Mouse (Mus musculus) hindbrain, embryonic 15.5 days (tissue): ENCODE results near the gene Btbd10. TPM values are rescaled to one million over a fixed set of nuclear protein-coding genes. Genes with fewer than 3 reads are reported as not detected.

ENCODE experiments used
- ATAC-seq: fragments of 200-750 bp; cut with Nextera tagmentation; 2 replicates; pipeline ENCODE4 v1.8.0; 2017; ENCODE audit warnings: low read depth, moderate number of reproducible peaks, moderate TSS enrichment; ENCODE audit not compliant: low FRiP score
- H3K27ac ChIP-seq: fragments of 300-500 bp; sonication (generic); replicated peaks from 2 replicates; pipeline ENCODE4 v1.5.1; 2015; ENCODE audit warnings: mild to moderate bottlenecking, inconsistent platforms
- H3K27me3 ChIP-seq: fragments of 300-500 bp; sonication (generic); 2 replicates; pipeline ENCODE4 v1.6.1; 2015; ENCODE audit warnings: control low read depth, inconsistent platforms
- H3K36me3 ChIP-seq: fragments of 300-500 bp; sonication (generic); 2 replicates; pipeline ENCODE4 v1.6.1; 2015; ENCODE audit warnings: control low read depth, inconsistent platforms
- H3K4me1 ChIP-seq: fragments of 300-500 bp; sonication (generic); replicated peaks from 2 replicates; pipeline ENCODE4 v1.6.1; 2015; ENCODE audit warnings: control low read depth, inconsistent platforms
- H3K4me2 ChIP-seq: fragments of 300-500 bp; sonication (generic); 2 replicates; pipeline ENCODE4 v1.6.1; 2015; ENCODE audit warnings: moderate library complexity, mild to moderate bottlenecking, inconsistent platforms
- H3K4me3 ChIP-seq: fragments of 300-500 bp; sonication (generic); 2 replicates; pipeline ENCODE4 v1.5.1; 2015; ENCODE audit warnings: mild to moderate bottlenecking, inconsistent platforms
- H3K9ac ChIP-seq: fragments of 300-500 bp; sonication (generic); 2 replicates; pipeline ENCODE4 v1.6.1; 2015; ENCODE audit warnings: inconsistent platforms
- H3K9me3 ChIP-seq: fragments of 300-500 bp; sonication (generic); 2 replicates; pipeline ENCODE4 v1.6.1; 2016; ENCODE audit warnings: control low read depth, inconsistent platforms
- WGBS: fragments of 180-500 bp; shearing (Covaris S2); methylation state at CpG from one replicate; pipeline ENCODE4 v1.1.7; 2015; 5-methylcytosine and 5-hydroxymethylcytosine counted together
- polyA plus RNA-seq: library from polyadenylated mRNA; unstranded; fragments of >200 nt; fragmentation: Nextera tagmentation; extraction: Ambion mirVana; gene quantifications from 2 replicates; pipeline ENCODE4 v1.2.1, GENCODE M21; 2015

The Btbd10 gene
- polyA plus RNA-seq, 1 experiment from 2014 or later: 75.2 TPM

- WGBS: 89% methylated on average over 1 of the region's 1 CpGs
- peaks cover 5% of the 10 kb centered on the region; the same call in 1 of the 2 replicates for H3K4me1 ChIP-seq
- H3K9me3 ChIP-seq: no peaks in the 10 kb centered on the region
Observed at GRCm38 (mm10) chr7:113349089-113349488, 20.1 kb downstream of the Btbd10 start.

GRCm38 (mm10) chr7:113347694-113348093 lies 21.5 kb downstream of the Btbd10 start:
- no peak for ATAC-seq
- H3K27me3 ChIP-seq: no peaks in the 10 kb centered on the region
- H3K36me3 ChIP-seq: no peaks in the 10 kb centered on the region
- H3K4me3 ChIP-seq: no peak overlapping the region
- H3K9ac ChIP-seq: no peak overlapping the region
- peak overlapping the region; percentile 39 for H3K4me2 ChIP-seq
- H3K9me3 ChIP-seq: no peaks in the 10 kb centered on the region
- H3K27ac ChIP-seq: peak overlapping the region; percentile 66; the same call in 1 of the 2 replicates
- 85% methylated on average over 2 of the region's 2 CpGs for WGBS
- H3K4me1 ChIP-seq: peaks cover 5% of the 10 kb centered on the region; the same call in 1 of the 2 replicates

More at GRCm38 (mm10) chr7:113349089-113349488, 20.1 kb downstream of the Btbd10 start:
- no peak overlapping the region for H3K9ac ChIP-seq
- no peaks in the 10 kb centered on the region for H3K36me3 ChIP-seq
- no peak overlapping the region for H3K4me3 ChIP-seq
- H3K27me3 ChIP-seq: no peaks in the 10 kb centered on the region
- ATAC-seq: no peak
- no peak overlapping the region for H3K27ac ChIP-seq
- no peak overlapping the region for H3K4me2 ChIP-seq

- WGBS: 18% methylated on average over 4 of the region's 4 CpGs
- peak; percentile 88 for ATAC-seq
- 0 out of 2 replicates have a peak overlapping the region, but pooled peaks have one; percentile 1 for H3K9ac ChIP-seq
- peak overlapping the region; percentile 66 for H3K27ac ChIP-seq
- no peaks in the 10 kb centered on the region for H3K9me3 ChIP-seq
- H3K4me2 ChIP-seq: peak overlapping the region; percentile 39
- no peaks in the 10 kb centered on the region for H3K36me3 ChIP-seq
- peaks cover 5% of the 10 kb centered on the region; the same call in 1 of the 2 replicates for H3K4me1 ChIP-seq
- no peaks in the 10 kb centered on the region for H3K27me3 ChIP-seq
- H3K4me3 ChIP-seq: peak overlapping the region; percentile 21
Observed at GRCm38 (mm10) chr7:113347271-113347670, 21.9 kb downstream of the Btbd10 start.

GRCm38 (mm10) chr7:113335250-113335649 lies 33.9 kb downstream of the Btbd10 start:
- no peak overlapping the region for H3K27ac ChIP-seq
- no peak overlapping the region for H3K4me3 ChIP-seq
- no peak overlapping the region for H3K4me2 ChIP-seq
- H3K4me1 ChIP-seq: no peaks in the 10 kb centered on the region
- H3K9ac ChIP-seq: no peak overlapping the region
- no peak for ATAC-seq
- H3K36me3 ChIP-seq: 0 out of 2 replicates have a peak, but pooled peaks cover 3% of the 10 kb centered on the region
- no peaks in the 10 kb centered on the region for H3K27me3 ChIP-seq
- no peaks in the 10 kb centered on the region for H3K9me3 ChIP-seq
- 90% methylated on average over 8 of the region's 8 CpGs for WGBS

- Histone ChIP-seq H3K9me3 (no peaks in the 10 kb centered on the region), H3K27me3 (no peaks in the 10 kb centered on the region), H3K4me1 (no peaks in the 10 kb centered on the region), H3K27ac (no peak overlapping the region), H3K36me3 (0 out of 2 replicates have a peak, but pooled peaks cover 3% of the 10 kb centered on the region), H3K4me2 (no peak overlapping the region), H3K9ac (no peak overlapping the region), H3K4me3 (no peak overlapping the region)
- ATAC-seq: no peak
Observed at GRCm38 (mm10) chr7:113334036-113334435, 35.2 kb downstream of the Btbd10 start.

GRCm38 (mm10) chr7:113320128-113320527 lies 49.1 kb downstream of the Btbd10 start:
- no peaks in the 10 kb centered on the region for H3K4me1 ChIP-seq
- WGBS: 87% methylated on average over 1 of the region's 1 CpGs
- no peak overlapping the region for H3K4me2 ChIP-seq
- no peak overlapping the region for H3K27ac ChIP-seq
- H3K4me3 ChIP-seq: no peak overlapping the region
- H3K36me3 ChIP-seq: peaks cover 30% of the 10 kb centered on the region
- H3K9me3 ChIP-seq: no peaks in the 10 kb centered on the region
- no peak for ATAC-seq
- no peak overlapping the region for H3K9ac ChIP-seq
- no peaks in the 10 kb centered on the region for H3K27me3 ChIP-seq

- 20% methylated on average over 2 of the region's 2 CpGs for WGBS
- ATAC-seq: peak; percentile 66; the same call in 1 of the 2 replicates
Observed at GRCm38 (mm10) chr7:113311784-113312183, 57.4 kb downstream of the Btbd10 start.

GRCm38 (mm10) chr7:113310136-113310535 lies 59.1 kb downstream of the Btbd10 start:
- WGBS: 44% methylated on average over 3 of the region's 3 CpGs
- no peak overlapping the region for H3K4me3 ChIP-seq
- peaks cover 9% of the 10 kb centered on the region for H3K36me3 ChIP-seq
- no peak overlapping the region for H3K9ac ChIP-seq
- no peak overlapping the region for H3K4me2 ChIP-seq
- no peak for ATAC-seq
- H3K4me1 ChIP-seq: no peaks in the 10 kb centered on the region
- no peaks in the 10 kb centered on the region for H3K9me3 ChIP-seq
- H3K27ac ChIP-seq: no peak overlapping the region
- H3K27me3 ChIP-seq: no peaks in the 10 kb centered on the region

More at GRCm38 (mm10) chr7:113311784-113312183, 57.4 kb downstream of the Btbd10 start:
- no peak overlapping the region for H3K4me2 ChIP-seq
- no peak overlapping the region for H3K4me3 ChIP-seq
- H3K4me1 ChIP-seq: no peaks in the 10 kb centered on the region
- H3K27ac ChIP-seq: no peak overlapping the region
- H3K36me3 ChIP-seq: peaks cover 20% of the 10 kb centered on the region
- H3K9me3 ChIP-seq: no peaks in the 10 kb centered on the region
- H3K9ac ChIP-seq: no peak overlapping the region
- H3K27me3 ChIP-seq: no peaks in the 10 kb centered on the region

GRCm38 (mm10) chr7:113297813-113298212 lies 71.4 kb downstream of the Btbd10 start:
- Histone ChIP-seq H3K27ac (no peak overlapping the region), H3K9ac (no peak overlapping the region), H3K27me3 (no peaks in the 10 kb centered on the region), H3K4me2 (no peak overlapping the region), H3K9me3 (no peaks in the 10 kb centered on the region), H3K4me1 (peaks cover 6% of the 10 kb centered on the region; the same call in 1 of the 2 replicates), H3K4me3 (no peak overlapping the region), H3K36me3 (peaks cover 15% of the 10 kb centered on the region)
- WGBS: 93% methylated on average over 4 of the region's 4 CpGs
- no peak for ATAC-seq

GRCm38 (mm10) chr7:113295077-113295890 lies 73.9 kb downstream of the Btbd10 start:
- Histone ChIP-seq H3K9me3 (no peaks in the 10 kb centered on the region), H3K27me3 (no peaks in the 10 kb centered on the region), H3K27ac (no peak overlapping the region), H3K36me3 (peaks cover 7% of the 10 kb centered on the region; the same call in 1 of the 2 replicates), H3K4me3 (no peak overlapping the region), H3K4me1 (peaks cover 6% of the 10 kb centered on the region; the same call in 1 of the 2 replicates), H3K4me2 (no peak overlapping the region), H3K9ac (no peak overlapping the region)
- WGBS: 44% methylated on average over 17 of the region's 17 CpGs
- ATAC-seq: no peak

GRCm38 (mm10) chr7:113294598-113294997 lies 74.6 kb downstream of the Btbd10 start:
- H3K27me3 ChIP-seq: no peaks in the 10 kb centered on the region
- peaks cover 7% of the 10 kb centered on the region; the same call in 1 of the 2 replicates for H3K36me3 ChIP-seq
- no peaks in the 10 kb centered on the region for H3K9me3 ChIP-seq
- no peak overlapping the region for H3K4me3 ChIP-seq
- no peak overlapping the region for H3K9ac ChIP-seq
- peaks cover 6% of the 10 kb centered on the region; the same call in 1 of the 2 replicates for H3K4me1 ChIP-seq
- H3K27ac ChIP-seq: no peak overlapping the region
- no peak for ATAC-seq
- no peak overlapping the region for H3K4me2 ChIP-seq
- WGBS: 91% methylated on average over 6 of the region's 6 CpGs

GRCm38 (mm10) chr7:113292193-113292592 lies 77.0 kb downstream of the Btbd10 start:
- Histone ChIP-seq H3K9me3 (no peaks in the 10 kb centered on the region), H3K9ac (no peak overlapping the region), H3K27ac (no peak overlapping the region), H3K27me3 (no peaks in the 10 kb centered on the region), H3K4me2 (no peak overlapping the region), H3K4me1 (peaks cover 6% of the 10 kb centered on the region; the same call in 1 of the 2 replicates), H3K4me3 (no peak overlapping the region), H3K36me3 (no peaks in the 10 kb centered on the region; the same call in 1 of the 2 replicates)
- WGBS: 84% methylated on average over 4 of the region's 4 CpGs
- no peak for ATAC-seq
